Comparison of ENCODE assay signal across 17 mouse cellular contexts in the genomic region with DNA sequence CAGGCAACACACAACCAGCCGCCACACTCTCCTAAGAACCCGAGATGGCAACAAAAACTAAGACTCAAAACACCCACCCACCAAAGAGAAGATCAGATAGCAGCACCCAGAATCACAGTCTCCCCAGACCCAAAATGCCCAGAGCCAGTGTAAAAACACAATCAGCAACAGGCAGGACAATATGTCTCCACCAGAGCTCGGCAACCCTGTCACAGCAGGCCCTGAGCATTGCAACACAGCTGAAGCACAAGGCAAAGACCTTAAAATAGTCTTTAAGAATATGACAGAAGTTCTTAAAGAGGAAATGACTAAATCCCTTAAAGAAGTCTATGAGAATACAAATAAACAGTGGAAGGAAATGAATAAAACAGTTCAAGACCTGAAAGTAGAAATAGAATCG.
DNase-seq lines count a peak whose midpoint lies in the region; ATAC-seq and TF ChIP-seq lines count a peak whose summit lies in the region.
"Had no signal": no experiment of that assay in that cellular context is flagged by ENCODE, and none has a peak within 500 bp of the region (broad histone marks: within the 10 kb centered on the region; RNA-seq: fewer than 3 reads in every experiment).

No protein-coding gene starts in this region.

- no peaks in the 10 kb centered on the region for H3K36me3 ChIP-seq in kidney, postnatal 0 days (ENCODE audit: insufficient read depth, low read length)
- H3K36me3 ChIP-seq in macrophage (ENCODE audit: inconsistent target) = no peaks in the 10 kb centered on the region
- H3K36me3 ChIP-seq: embryonic facial prominence, embryonic 12.5 days; forebrain, embryonic 15.5 days; hindbrain, embryonic 10.5 days; limb, embryonic 15.5 days had no signal

- H3K4me3 ChIP-seq in kidney, postnatal 0 days (replicated peaks; ENCODE audit: low read depth, low read length) = no peak overlapping the region
- no peak overlapping the region for H3K4me3 ChIP-seq in macrophage (ENCODE audit: inconsistent target)
- H3K4me3 ChIP-seq: embryonic facial prominence, embryonic 12.5 days; forebrain, embryonic 15.5 days; hindbrain, embryonic 10.5 days; limb, embryonic 15.5 days had no signal

- peak; percentile 90 for DNase-seq in heart, adult 11 months
- no peak for DNase-seq in heart, postnatal 10 days
- peak; percentile 46 for DNase-seq in kidney, postnatal 0 days (ENCODE audit: low spot score)
- no peak for DNase-seq in kidney, postnatal 14 days
- peak; percentile 32 for DNase-seq in 416B (ENCODE audit: low read depth)
- DNase-seq in urinary bladder, adult 18-20 months (ENCODE audit: low spot score in 2 of 2) = no peak
- DNase-seq: adrenal gland, adult 8-10 months; cerebellum, adult 2 months; lung, postnatal 10 days; right cerebral cortex, postnatal 14 days; thymus, postnatal 25 days had no signal

- intact Hi-C loops in heart, postnatal 10 days (cut with DNase I) = no loop called here

- 79% methylated on average over 4 of the region's 4 CpGs for WGBS in kidney, postnatal 0 days
- 36% methylated on average over 4 of the region's 4 CpGs for WGBS in macrophage (ENCODE audit: missing documents)

- no peak for ATAC-seq in kidney, postnatal 0 days (replicated peaks; ENCODE audit: low FRiP score, low read depth)
- ATAC-seq: forebrain, embryonic 15.5 days had no signal

- H3K9me3 ChIP-seq in kidney, postnatal 0 days (replicated peaks; ENCODE audit: low read length) = no peaks in the 10 kb centered on the region
- H3K9me3 ChIP-seq: embryonic facial prominence, embryonic 12.5 days; forebrain, embryonic 15.5 days; hindbrain, embryonic 10.5 days; limb, embryonic 15.5 days had no signal

- no peaks in the 10 kb centered on the region for H3K27me3 ChIP-seq in kidney, postnatal 0 days (ENCODE audit: insufficient read depth, low read length)
- H3K27me3 ChIP-seq: embryonic facial prominence, embryonic 12.5 days; forebrain, embryonic 15.5 days; limb, embryonic 15.5 days had no signal

- H3K9ac ChIP-seq in kidney, postnatal 0 days (ENCODE audit: low read depth, low read length) = no peak overlapping the region
- H3K9ac ChIP-seq: embryonic facial prominence, embryonic 12.5 days; forebrain, embryonic 15.5 days; limb, embryonic 15.5 days had no signal

- no peaks in the 10 kb centered on the region for H3K79me2 ChIP-seq in macrophage (ENCODE audit: inconsistent target)

- no peak overlapping the region for H3K4me2 ChIP-seq in kidney, postnatal 0 days (ENCODE audit: low read length)
- H3K4me2 ChIP-seq: embryonic facial prominence, embryonic 12.5 days; forebrain, embryonic 15.5 days; limb, embryonic 15.5 days; midbrain, embryonic 11.5 days had no signal

- no peak for TF ChIP-seq CTCF in kidney, postnatal 0 days (IDR thresholded peaks at IDR 0.05; ENCODE audit: low read depth)

- H3K4me1 ChIP-seq in kidney, postnatal 0 days (replicated peaks; ENCODE audit: insufficient read depth, low read length) = no peaks in the 10 kb centered on the region
- H3K4me1 ChIP-seq: embryonic facial prominence, embryonic 12.5 days; forebrain, embryonic 15.5 days; limb, embryonic 15.5 days had no signal

- peak overlapping the region; percentile 57; the same call in 1 of the 2 replicates for H3K27ac ChIP-seq in kidney, postnatal 0 days
- H3K27ac ChIP-seq in macrophage = peak overlapping the region; percentile 91
- H3K27ac ChIP-seq: embryonic facial prominence, embryonic 12.5 days; forebrain, embryonic 15.5 days; hindbrain, embryonic 10.5 days; limb, embryonic 15.5 days had no signal

Comparison
In these comparisons a context has a peak if more than half of its experiments do, and no peak if none do; other contexts are left out.
1. DNase-seq: peak in heart, adult 11 months (single experiment), kidney, postnatal 0 days (single experiment) and 416B (single experiment); none in heart, postnatal 10 days (0 of 2), kidney, postnatal 14 days (single experiment) and urinary bladder, adult 18-20 months (0 of 2).